Mouse (Mus musculus): ENCODE data around the gene Hacd3.
"Not testable (repeated sequence)": the region's sequence is repeated elsewhere in the genome, so short reads cannot be mapped to it uniquely, and the experiment has no call there.

Hacd3 gene

DNA sequence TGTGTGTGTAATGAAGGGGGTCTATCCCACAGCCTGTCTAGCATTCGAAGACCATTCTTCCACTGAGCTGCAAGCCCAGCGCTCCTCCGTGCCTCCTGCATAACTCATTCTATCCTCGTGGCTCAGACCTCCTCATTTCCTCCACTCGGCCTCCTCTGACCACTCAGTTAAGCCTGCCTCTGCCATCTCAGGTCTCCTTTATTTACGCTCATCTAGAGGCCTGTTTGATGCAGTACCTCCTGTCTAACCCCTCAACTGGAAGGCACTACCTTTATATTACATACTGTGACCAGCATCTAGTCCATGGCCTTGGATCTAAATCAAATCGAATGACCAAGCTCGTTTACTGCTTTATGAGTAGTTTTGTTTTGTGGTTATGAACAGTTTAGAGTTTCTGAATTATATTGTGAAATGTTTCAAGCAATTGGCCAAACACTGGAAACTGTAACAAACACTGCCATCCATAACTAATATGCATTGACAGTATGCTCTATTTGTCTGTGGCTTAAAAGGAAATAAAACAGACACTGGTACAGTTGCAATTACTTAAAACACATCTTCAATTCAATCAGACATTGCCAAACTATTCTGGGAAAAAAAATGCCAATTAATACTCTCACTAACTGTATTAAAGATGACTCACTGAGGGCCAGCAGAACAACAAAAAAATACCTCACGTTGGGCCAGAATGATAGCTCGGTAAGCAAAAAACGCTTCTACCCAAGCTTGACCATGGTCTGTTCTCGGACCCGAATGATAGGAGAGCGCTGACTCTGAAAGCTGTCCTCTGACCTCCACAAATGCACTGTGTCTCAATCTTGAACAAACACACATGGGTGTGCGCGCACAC, 4.3 kb downstream of the Hacd3 start:
- no peak for DNase-seq (ENCODE audit: low spot score in 2 of 2)

DNA sequence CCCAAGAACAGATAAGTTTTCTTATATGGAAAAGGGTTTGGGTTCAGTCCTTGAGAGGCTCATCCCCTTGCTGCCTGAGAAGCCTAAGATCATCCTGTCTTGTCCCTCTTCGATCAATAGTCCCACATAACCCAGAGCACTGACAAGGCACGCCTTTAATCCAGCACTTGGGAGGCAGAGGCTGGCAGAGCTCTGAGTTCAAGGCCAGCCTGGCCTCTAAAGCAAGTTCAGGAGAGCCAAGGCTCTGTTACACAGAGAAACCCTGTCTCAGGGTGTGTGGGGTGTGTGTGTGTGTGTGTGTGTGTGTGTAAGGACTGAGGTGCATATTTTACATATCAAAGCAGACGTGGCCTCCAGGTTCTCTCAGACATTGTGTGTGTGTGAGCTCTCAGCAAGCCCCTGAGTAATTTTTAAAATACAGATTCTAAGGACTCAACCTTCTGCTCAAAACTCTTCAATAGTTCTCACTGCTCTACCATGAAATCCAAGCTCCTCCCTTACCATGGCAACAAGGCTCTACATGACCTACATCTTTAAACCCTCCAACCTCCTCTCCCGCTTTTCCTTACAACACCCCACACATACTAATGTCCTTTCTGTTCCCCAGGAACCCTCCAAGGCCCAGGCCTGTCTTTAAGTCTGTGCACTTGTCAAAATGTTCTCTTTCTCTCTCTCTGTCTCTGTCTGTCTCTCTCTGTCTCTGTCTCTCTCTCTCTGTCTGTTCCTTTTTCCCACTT, 5.1 kb downstream of the Hacd3 start:
- no peak for DNase-seq (ENCODE audit: low spot score in 2 of 2)

DNA sequence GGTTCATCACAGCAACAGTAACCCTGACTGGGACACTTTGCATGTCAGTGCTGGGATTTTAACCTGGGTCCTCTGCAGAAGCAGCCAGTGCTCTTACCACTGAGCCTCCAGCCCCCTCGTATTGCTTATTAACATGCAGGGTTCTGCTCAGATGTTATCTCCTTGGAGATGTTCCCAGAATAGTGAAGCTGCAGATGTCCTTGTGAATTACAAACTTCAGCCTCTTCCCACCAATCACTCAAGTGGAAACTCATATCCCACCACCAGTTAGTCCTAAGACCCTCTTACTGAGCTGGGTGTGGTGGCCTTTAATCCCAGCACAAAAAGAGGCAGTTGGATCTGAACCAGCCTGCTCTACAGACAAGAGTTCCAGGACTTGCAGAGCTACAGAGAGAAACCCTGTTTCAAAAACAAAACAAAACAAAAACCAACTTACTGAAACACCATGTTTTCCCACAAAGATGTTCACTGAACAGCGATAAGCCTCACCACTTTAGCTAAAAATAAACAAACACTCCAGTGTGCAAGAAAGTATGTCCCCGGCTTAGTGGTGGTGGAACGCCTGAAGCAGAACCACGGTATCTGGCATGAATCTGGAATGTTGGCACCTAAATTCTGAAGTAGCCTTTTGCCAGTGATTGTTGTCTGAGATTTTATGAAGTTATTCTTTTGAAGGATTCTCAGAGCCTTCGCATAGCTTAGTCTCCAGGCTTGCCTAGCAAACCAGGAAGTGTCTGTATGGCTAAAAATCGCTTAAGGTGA, 5.9 kb downstream of the Hacd3 start:
- no peak for DNase-seq (ENCODE audit: low spot score in 2 of 2)

DNA sequence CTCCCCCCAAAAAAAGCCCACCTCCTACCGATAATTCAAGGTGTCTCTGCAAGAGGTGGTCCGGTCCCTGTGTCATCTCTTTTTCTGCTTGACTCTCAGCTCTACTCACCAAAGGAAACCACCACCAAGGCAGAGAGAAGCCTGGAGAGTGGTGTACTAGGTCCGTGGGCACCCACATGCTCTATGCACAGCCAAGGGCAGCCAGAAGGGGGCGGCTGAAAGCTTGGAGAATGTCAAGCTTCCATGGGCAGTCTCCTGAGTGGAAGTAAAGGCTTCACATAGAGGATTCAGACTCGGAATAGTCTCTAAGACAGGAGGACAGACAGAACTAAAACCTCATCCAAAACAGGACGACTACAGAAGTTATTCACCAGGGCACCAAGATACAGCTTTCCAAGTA, 10.2 kb downstream of the Hacd3 start:
- DNase-seq (ENCODE audit: low spot score in 2 of 2) = no peak

DNA sequence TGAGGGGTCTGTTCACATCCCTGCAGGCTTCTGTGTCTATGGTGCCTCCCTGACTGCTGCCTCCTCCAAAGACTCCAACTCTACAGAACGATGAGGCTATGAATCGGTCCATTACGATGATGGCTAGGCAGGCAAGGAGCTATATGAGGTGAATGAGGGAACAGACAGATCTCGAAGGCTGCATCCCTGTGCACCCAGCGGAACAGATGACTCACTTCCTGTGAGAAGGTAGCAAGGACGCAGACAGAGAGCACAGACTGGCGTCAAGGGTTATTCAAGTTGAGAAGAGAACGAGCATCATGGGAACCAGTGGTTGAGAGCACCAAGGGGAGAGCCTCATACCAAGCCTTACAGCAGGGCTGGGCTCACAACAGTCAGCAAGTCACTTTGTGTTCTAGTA, 10.9 kb downstream of the Hacd3 start:
- no peak for DNase-seq (ENCODE audit: low spot score in 2 of 2)

DNA sequence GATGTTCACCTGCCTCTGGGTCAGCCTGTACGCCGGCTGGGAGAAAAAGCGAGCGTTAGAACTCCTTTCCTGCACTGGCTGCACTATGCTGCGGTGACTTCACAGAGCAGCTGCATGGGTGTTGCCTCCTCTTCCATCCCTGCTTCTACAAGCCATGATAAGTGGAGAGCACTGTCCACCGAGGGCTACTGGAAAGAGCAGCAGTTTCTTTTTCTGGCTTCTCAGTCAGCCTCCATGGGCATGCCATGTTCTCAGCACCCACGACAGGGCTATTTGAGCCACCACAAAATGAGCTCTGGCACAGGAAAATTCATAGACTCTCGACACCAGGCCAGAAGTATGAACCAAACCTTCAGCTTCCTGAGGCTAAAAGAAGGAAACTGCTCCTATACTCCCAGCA, 15.8 kb downstream of the Hacd3 start:
- DNase-seq (ENCODE audit: low spot score in 2 of 2) = peak in 1 of 2 experiments; percentile 52

DNA sequence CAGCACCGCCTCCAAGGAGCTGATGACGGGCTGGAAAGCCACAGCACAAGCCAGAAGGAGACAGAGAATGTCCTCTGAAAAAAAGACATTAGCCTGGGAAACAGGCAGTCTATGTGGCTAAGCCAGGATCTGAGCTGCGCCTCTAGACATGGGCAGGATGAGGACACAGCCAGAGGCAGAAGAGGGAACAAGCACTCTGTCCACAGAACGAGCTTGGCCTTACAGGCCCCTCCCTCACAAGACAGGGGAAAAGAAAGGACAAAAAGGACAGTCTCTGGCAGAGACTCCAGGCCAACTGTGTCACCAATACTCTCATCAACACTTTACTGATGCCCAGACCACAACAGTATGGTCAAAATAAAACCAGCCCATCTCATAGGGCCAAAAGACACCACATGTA, 20.0 kb downstream of the Hacd3 start:
- DNase-seq (ENCODE audit: low spot score in 2 of 2) = no peak

DNA sequence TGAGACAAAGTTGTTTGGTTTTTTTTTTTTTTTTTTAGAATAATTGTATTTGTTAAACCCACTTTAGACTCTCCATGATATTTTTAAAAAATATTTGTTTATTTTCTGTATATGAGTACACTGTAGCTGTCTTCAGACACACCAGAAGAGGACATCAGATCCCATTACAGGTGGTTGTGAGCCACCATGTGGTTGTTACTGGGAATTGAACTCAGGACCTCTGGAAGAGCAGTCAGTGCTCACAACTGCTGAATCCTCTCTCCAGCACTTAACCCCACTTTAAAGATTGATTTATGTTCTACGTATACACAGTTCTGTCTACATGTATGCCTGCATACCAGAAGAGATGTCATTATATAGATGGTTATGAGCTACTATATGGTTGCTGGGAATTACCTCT, 26.0 kb downstream of the Hacd3 start:
- DNase-seq (ENCODE audit: low spot score in 2 of 2) = not testable (repeated sequence)

DNA sequence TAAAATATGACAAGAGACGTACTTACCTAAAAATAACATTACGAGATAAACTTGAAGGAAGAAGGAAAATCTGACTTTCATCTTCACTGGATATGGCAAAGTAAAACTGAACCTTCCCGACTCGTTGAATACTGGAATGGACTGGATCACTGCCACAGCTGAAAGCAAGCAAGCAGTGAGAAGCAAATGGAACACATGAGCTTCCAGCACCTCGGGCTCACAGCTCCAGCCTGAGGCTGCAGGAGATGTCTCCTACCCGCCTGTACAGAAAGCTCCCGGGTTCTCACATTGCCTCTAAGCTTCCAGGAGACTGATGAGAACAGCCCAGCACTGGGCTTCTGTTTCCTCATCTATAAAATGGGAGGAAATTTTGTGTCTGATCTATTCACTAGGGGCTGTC, 31.2 kb downstream of the Hacd3 start:
- no peak for DNase-seq (ENCODE audit: low spot score in 2 of 2)

DNA sequence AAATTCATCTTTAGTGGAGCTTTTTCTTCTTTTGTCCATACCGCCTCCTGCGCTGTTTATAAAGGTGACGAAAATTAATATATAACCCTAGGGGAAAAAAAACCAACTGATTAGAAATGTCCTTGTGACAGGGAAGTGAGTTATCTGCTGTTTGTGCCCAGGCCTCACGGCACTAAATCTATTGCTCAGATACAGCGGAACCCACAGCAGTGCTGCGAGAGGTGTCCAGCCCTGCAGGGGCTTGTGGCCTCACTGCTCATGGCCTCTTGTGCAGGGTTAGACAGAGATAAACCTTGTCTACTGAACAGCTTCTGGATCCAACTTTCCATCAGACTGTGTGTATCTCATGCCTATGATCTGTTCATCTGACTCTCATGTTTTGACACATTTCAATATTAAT, 33.0 kb downstream of the Hacd3 start:
- no peak for DNase-seq (ENCODE audit: low spot score in 2 of 2)

DNA sequence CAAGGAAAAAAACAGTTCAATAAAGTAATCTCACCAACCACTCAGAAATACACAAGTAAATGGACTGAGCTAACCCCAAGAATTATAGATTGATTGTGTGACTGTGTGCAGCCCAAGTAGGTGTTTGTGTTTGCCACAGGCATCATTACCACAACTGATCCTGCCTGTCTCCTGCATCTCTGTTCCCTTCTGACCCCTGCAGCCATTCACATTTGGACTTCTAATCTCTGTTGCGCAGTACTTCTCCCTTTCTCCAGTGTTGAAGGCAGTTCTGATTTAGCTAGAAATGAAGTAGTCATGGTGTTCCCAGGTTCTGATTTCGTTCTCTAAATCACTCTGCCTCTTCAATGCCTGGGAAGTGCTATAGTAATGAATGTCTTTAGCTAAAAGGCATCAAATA, 33.8 kb downstream of the Hacd3 start:
- no peak for DNase-seq (ENCODE audit: low spot score in 2 of 2)

DNA sequence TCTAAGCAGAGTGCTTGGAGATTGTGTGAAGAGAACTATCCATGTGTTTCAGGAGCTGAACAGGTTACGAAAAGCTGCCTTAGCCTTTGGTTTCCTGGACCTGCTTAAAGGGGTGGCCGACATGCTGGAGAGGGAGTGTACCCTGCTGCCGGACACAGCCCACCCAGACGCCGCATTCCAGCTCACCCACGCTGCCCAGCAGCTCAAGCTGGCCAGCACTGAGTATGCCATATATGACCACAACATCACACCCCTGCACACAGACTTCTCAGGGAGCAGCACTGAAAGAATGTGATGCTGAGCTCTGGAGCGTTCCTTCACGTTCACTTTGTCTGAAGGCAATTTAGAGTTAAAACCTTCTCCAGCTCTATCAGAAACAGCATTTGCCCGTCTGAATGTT, 35.7 kb downstream of the Hacd3 start:
- DNase-seq (ENCODE audit: low spot score in 2 of 2) = no peak

DNA sequence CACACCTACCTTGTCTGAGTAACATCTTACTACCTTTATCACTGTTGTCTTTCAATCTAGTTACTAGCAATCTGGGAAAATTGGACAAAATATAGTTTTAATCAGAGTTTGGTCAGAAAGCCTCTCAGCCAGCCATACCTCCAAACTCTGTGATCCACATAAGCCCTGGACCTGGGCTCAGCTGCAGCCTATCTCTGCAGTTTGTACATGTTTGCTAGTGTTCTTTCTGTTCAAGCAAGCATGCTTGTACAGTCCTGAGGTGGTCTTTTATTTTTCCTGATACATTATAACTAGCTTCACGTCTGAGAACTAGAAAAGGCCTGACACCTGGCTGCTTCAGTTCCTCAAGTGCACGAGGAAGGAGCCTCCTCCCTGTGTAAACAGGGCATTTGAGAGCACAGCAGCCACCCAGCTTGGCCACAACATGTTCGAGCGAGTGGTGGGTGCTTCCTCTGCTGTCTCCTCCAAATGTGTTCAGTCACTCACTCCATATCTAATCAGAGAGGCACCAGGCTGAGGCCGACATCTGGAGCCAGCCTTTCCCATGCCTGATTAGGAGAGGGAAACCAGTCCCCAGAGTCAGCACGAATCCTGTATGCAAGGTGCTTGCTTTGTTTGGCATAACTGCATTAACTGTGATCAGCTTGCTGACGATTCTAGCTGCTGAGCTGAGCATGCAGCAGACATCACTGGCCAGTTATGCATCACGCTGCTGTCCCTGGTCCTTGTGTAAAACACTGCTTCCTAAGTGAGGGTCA, 36.3 kb downstream of the Hacd3 start:
- no peak for DNase-seq (ENCODE audit: low spot score in 2 of 2)

DNA sequence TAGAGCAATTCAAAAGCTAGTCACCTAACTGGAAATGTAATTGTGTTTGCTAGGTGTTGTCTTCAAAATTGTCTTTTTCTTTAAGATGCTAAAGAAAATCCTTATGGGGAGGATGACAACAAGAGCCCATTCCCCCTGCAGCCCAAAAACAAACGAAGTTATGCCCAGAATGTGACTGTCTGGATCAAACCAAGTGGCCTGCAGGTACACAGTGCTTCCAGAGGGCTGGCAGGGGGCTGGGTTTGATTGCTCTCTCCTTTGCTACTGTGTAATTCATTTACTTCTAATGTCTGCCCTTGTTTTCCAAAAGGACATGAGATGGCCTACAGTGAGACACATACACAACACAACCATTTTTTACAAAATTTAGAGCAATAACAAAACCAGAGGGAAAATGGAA, 39.6 kb downstream of the Hacd3 start:
- no peak for DNase-seq (ENCODE audit: low spot score in 2 of 2)

DNA sequence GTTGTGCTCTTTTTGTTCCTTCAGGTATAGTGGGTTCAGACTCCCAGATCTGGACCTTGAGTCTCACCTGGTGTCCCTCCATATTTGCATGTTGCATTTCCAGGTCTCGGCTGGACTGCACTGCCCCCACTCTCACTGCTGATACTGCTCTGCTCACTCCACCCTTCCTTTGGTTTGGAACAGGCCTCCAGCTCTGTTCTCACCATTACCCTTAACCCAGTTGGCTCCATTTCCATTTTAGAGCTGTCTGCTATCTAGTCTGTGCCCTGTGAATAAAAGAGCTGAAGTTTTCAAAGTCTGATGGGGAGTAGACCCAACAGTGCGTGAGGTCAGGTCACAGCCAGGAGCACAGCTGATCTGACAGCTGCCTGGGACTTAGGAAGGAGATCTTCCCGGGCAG, 40.9 kb downstream of the Hacd3 start:
- no peak for DNase-seq (ENCODE audit: low spot score in 2 of 2)

DNA sequence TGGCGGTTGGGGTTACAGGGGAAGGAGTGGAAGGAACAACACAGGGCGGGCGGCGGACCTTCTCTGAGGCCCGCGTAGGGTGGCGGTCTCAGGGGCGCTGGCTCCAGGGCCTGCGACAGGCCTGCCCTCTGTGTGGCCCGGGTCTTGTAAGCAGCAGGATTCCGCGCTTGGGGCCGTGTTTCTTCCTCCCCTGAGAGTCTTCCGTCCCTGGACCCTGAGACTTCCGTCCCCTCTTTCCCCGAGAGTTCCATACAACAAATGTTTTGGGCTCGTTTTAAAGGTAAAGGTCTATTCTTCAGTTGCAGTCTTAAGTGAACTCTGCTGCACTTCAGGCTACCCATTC, 60.5 kb downstream of the Hacd3 start:
- DNase-seq (ENCODE audit: low spot score in 2 of 2) = no peak

DNA sequence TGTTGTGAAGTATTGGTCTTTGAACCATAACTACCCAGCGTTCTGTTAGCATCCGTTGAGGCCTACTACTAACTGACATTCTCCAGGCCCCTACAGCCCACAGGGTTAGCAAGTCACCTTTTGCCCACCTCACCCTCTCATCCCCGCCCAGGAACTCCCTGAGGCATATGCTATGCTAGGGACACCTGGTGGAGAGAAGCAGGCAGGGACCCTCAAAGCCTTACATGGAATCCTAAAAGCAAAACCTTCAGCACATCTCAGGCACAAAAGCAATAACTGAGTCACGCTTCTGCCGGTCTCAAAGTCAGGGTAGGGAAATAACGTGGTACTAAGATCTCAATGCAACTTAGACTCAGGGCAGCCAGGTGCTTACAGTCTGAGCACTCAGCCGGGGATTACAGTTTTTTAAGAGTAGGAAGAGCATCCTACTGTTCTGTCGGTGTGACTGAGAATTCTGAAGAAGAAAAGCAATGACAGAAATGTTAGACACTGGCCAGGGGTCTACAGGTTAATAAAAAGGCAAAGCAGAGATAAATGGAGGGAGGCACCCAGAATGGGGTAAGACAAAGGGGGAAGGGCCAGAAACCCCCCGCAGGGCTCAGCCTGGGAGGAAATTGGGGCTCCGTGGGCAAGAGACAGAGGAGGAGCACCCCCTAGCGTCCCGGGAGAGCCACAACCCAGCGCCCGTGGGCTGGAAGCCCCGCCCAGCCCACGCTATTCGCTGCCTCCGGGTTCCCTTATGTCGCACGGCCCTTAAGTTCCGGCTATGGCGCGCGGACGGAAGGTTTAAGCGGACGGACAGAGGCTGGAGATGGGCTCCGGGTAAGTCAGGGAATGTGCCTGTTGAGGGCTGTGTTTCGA, 61.1 kb downstream of the Hacd3 start, which contains the start of gene Ints14:
Ints14 (plus strand) TSS at position 789 of the 861 bp plus-strand sequence.
- DNase-seq (ENCODE audit: low spot score in 2 of 2) = peak; percentile 89 to 93

DNA sequence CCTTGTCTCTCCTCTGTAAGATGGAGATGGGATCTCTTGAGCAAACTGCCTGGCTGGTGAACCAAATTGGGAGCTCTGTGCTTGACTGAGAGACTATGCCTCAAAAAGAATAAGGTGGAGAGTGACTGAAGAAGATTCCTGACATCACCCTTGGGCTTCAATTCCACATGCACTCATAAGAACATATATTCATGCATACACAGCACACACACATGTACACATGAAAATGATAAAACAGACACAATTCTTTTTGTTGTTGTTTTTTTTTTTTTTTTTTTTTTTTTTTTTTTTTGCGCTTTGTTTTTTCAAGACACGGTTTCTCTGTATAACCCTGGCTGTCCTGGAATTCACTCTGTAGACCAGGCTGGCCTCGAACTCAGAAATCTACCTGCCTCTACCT, 64.2 kb downstream of the Hacd3 start:
- no peak for DNase-seq (ENCODE audit: low spot score in 2 of 2)

DNA sequence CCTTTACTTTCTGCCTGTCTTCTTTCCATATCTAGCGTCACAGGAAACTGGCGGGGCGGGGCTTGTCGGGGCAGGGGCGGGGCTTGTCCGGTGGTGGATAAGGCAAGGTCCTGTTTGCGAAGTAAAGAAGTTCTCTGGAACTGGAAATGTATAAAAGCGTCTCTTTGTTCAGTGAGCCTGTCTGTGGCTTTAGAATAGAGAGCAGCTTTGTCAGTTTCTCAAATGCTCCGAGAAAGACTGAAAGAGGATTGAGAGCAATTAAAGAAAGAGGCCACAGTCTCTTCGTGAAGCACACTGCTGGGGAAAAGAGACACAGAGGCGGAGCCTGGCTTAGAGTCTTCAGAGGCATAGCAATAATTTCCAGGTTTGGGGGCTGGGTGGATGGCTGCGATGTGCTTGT, 65.2 kb downstream of the Hacd3 start:
- no peak for DNase-seq (ENCODE audit: low spot score in 2 of 2)

DNA sequence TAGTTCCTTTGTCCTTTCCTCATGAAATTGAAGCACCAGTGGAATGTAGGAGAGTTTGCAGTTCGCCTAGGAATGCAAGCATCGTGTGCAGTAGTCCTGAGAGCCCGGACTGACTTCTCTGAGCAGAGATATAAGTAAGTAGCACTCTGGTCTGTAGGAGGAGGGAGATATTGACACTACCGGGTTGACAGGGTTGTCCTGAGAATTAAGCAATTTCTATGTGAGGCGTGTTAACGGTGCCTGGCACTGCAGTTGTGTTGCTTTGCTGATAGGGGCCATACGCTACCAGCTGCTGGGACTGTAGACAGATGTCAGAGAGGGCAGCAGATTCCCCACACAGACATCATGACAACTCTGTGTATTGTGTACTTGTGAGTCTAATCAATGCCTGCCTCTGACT, 68.3 kb downstream of the Hacd3 start:
- no peak for DNase-seq (ENCODE audit: low spot score in 2 of 2)

DNA sequence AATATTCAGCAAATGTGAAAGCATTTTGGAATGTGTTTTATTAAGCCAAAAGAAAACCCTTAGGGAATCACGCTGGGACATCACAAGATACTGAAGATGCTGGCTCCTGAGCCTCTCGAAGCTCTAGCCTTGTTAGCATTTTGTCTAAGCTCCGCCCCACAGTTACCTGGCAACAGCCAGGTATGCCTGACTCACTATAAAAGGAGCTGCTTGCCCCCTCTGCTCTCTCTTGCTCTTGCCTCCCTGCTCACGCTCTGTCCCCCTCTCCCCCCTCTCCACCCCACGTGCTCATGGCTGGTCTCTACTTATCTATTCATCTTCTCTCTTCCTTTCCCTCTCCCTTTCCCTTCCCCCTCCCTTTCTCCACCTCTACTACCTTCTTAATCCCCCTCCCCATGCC, 69.4 kb downstream of the Hacd3 start:
- no peak for DNase-seq (ENCODE audit: low spot score in 2 of 2)
